Mouse (Mus musculus) kidney, embryonic 14.5 days (tissue): ENCODE data around the gene Kcna3. TPM values are rescaled to one million over a fixed set of nuclear protein-coding genes. Genes with fewer than 3 reads are reported as not detected.

ENCODE experiments used
- ATAC-seq: fragments of 200-750 bp; cut with Nextera tagmentation; 2 replicates; pipeline ENCODE4 v1.8.0; 2017; ENCODE audit warnings: moderate number of reproducible peaks, mild to moderate bottlenecking, moderate TSS enrichment, moderate library complexity; ENCODE audit not compliant: low FRiP score, low TSS enrichment
- H3K27ac ChIP-seq: fragments of 300-500 bp; sonication (generic); 2 replicates; pipeline ENCODE4 v1.5.1; 2014; ENCODE audit warnings: low read depth, mild to moderate bottlenecking, low read length, moderate library complexity, mixed read lengths
- H3K27me3 ChIP-seq: fragments of 300-500 bp; sonication (generic); 2 replicates; pipeline ENCODE4 v1.6.1; 2014; ENCODE audit warnings: mild to moderate bottlenecking, low read length; ENCODE audit not compliant: control insufficient read depth, insufficient read depth
- H3K36me3 ChIP-seq: fragments of 300-500 bp; sonication (generic); 2 replicates; pipeline ENCODE4 v1.6.1; 2014; ENCODE audit warnings: low read length, mixed read lengths; ENCODE audit not compliant: control insufficient read depth, insufficient read depth
- H3K4me1 ChIP-seq: fragments of 300-500 bp; sonication (generic); 2 replicates; pipeline ENCODE4 v1.6.1; 2014; ENCODE audit warnings: low read length, mixed read lengths; ENCODE audit not compliant: control insufficient read depth, insufficient read depth
- H3K4me2 ChIP-seq: fragments of 300-500 bp; sonication (generic); replicated peaks from 2 replicates; pipeline ENCODE4 v1.6.1; 2014; ENCODE audit warnings: low read depth, mild to moderate bottlenecking, low read length
- H3K4me3 ChIP-seq: fragments of 300-500 bp; sonication (generic); 2 replicates; pipeline ENCODE4 v1.5.1; 2014; ENCODE audit warnings: mild to moderate bottlenecking, low read length
- H3K9ac ChIP-seq: fragments of 300-500 bp; sonication (generic); 2 replicates; pipeline ENCODE4 v1.6.1; 2014; ENCODE audit warnings: low read depth, mild to moderate bottlenecking, low read length, moderate library complexity
- H3K9me3 ChIP-seq: fragments of 300-500 bp; sonication (generic); 2 replicates; pipeline ENCODE4 v1.6.1; 2016; ENCODE audit warnings: low read length; ENCODE audit not compliant: control insufficient read depth
- WGBS: fragments of 180-500 bp; shearing (Covaris S2); extraction: QIAGEN DNeasy Blood & Tissue Kit; methylation state at CpG from one replicate; pipeline ENCODE4 v1.1.7; 2014; 5-methylcytosine and 5-hydroxymethylcytosine counted together
- polyA plus RNA-seq: library from polyadenylated mRNA; unstranded; fragments of >200 nt; fragmentation: Nextera tagmentation; extraction: Ambion mirVana; gene quantifications from 2 replicates; pipeline ENCODE4 v1.2.1, GENCODE M21; 2014

Gene Kcna3
- polyA plus RNA-seq, 1 experiment from 2014 or later, result 1.6 TPM

- no peak overlapping the region for H3K27ac ChIP-seq
- H3K4me1 ChIP-seq, result no peaks in the 10 kb centered on the region
- H3K9me3 ChIP-seq, result no peaks in the 10 kb centered on the region
- no peak for ATAC-seq
- WGBS, result 80% methylated on average over 3 of the region's 3 CpGs
- H3K4me2 ChIP-seq, result no peak overlapping the region
- H3K4me3 ChIP-seq, result no peak overlapping the region
- H3K36me3 ChIP-seq, result no peaks in the 10 kb centered on the region
- H3K27me3 ChIP-seq, result peaks cover 5% of the 10 kb centered on the region
- no peak overlapping the region for H3K9ac ChIP-seq
These were observed 4.4 kb downstream of the Kcna3 start for GRCm38 (mm10) chr3:107040408-107040807.

DNA sequence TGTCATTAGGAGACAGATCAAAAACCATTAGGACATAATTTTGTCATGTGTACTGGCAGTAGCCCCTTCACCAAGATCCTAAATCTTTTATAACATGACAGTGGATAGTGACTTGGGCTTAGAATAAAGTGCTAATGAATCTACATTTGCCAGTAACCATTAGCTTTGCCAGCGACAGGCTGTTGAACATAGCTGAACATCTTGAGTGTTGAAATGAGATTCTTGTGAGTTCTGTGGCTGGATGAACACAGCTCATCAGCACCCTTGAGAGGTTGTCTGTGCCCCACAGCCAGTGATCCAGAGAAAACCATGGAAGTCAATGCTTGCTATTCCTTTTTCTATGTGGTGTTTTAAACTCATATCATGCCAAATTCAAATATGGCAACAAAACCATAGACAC lies 5.7 kb downstream of the Kcna3 start:
- H3K4me2 ChIP-seq, result no peak overlapping the region
- H3K4me1 ChIP-seq, result no peaks in the 10 kb centered on the region
- no peak for ATAC-seq
- 76% methylated on average over 1 of the region's 1 CpGs for WGBS
- H3K27ac ChIP-seq, result no peak overlapping the region
- H3K4me3 ChIP-seq, result no peak overlapping the region
- H3K36me3 ChIP-seq, result no peaks in the 10 kb centered on the region
- peaks cover 5% of the 10 kb centered on the region for H3K27me3 ChIP-seq
- no peaks in the 10 kb centered on the region for H3K9me3 ChIP-seq
- no peak overlapping the region for H3K9ac ChIP-seq

- Histone ChIP-seq H3K27ac (no peak overlapping the region), H3K36me3 (no peaks in the 10 kb centered on the region), H3K9me3 (no peaks in the 10 kb centered on the region), H3K4me1 (no peaks in the 10 kb centered on the region), H3K27me3 (no peaks in the 10 kb centered on the region), H3K4me2 (no peak overlapping the region), H3K9ac (no peak overlapping the region), H3K4me3 (no peak overlapping the region)
- ATAC-seq, result no peak
- 97% methylated on average over 1 of the region's 1 CpGs for WGBS
These were observed 25.5 kb downstream of the Kcna3 start for GRCm38 (mm10) chr3:107061468-107061867.

- no peak overlapping the region for H3K4me2 ChIP-seq
- 54% methylated on average over 1 of the region's 1 CpGs for WGBS
- no peaks in the 10 kb centered on the region for H3K36me3 ChIP-seq
- H3K4me1 ChIP-seq, result no peaks in the 10 kb centered on the region
- H3K4me3 ChIP-seq, result no peak overlapping the region
- H3K9ac ChIP-seq, result no peak overlapping the region
- no peak overlapping the region for H3K27ac ChIP-seq
- ATAC-seq, result 0 out of 2 replicates have a peak, but pooled peaks have one; percentile 39
- H3K9me3 ChIP-seq, result no peaks in the 10 kb centered on the region
- no peaks in the 10 kb centered on the region for H3K27me3 ChIP-seq
These were observed 26.8 kb downstream of the Kcna3 start for GRCm38 (mm10) chr3:107062771-107063170.

- no peak overlapping the region for H3K27ac ChIP-seq
- no peak for ATAC-seq
- H3K36me3 ChIP-seq, result no peaks in the 10 kb centered on the region
- H3K9ac ChIP-seq, result no peak overlapping the region
- H3K4me1 ChIP-seq, result no peaks in the 10 kb centered on the region
- no peak overlapping the region for H3K4me2 ChIP-seq
- H3K9me3 ChIP-seq, result no peaks in the 10 kb centered on the region
- H3K4me3 ChIP-seq, result no peak overlapping the region
- H3K27me3 ChIP-seq, result no peaks in the 10 kb centered on the region
- 87% methylated on average over 6 of the region's 6 CpGs for WGBS
These were observed 29.6 kb downstream of the Kcna3 start for GRCm38 (mm10) chr3:107065510-107066095.

- H3K4me2 ChIP-seq, result no peak overlapping the region
- no peaks in the 10 kb centered on the region for H3K36me3 ChIP-seq
- no peak overlapping the region for H3K4me3 ChIP-seq
- H3K27ac ChIP-seq, result no peak overlapping the region
- H3K9ac ChIP-seq, result no peak overlapping the region
- no peaks in the 10 kb centered on the region for H3K27me3 ChIP-seq
- H3K4me1 ChIP-seq, result no peaks in the 10 kb centered on the region
- WGBS, result 86% methylated on average over 7 of the region's 7 CpGs
- no peak for ATAC-seq
- H3K9me3 ChIP-seq, result no peaks in the 10 kb centered on the region
These were observed 30.3 kb downstream of the Kcna3 start for GRCm38 (mm10) chr3:107066165-107066850.

DNA sequence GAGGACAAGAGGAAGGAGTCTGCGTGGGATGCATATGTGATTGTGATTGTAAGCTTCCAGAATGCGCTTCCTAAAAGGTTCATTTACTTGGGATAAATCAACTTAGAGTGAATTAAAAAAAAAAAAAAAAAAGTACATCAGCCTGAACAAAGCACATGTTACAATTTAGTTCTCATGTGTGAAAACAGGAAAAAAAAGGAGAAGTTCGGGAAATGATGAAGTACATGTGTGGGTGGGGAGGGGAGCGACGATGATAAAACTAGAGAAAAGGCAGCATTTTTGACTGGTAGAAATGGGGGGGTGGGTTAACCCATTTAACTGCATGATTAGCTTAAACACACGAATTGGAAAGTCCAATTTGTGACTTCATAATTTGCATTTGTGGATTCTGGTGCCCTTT lies 31.3 kb downstream of the Kcna3 start:
- H3K36me3 ChIP-seq, result no peaks in the 10 kb centered on the region
- 64% methylated on average over 6 of the region's 6 CpGs for WGBS
- H3K27me3 ChIP-seq, result no peaks in the 10 kb centered on the region
- H3K4me1 ChIP-seq, result no peaks in the 10 kb centered on the region
- ATAC-seq, result no peak
- H3K27ac ChIP-seq, result no peak overlapping the region
- no peak overlapping the region for H3K9ac ChIP-seq
- no peak overlapping the region for H3K4me2 ChIP-seq
- no peaks in the 10 kb centered on the region for H3K9me3 ChIP-seq
- H3K4me3 ChIP-seq, result no peak overlapping the region

GRCm38 (mm10) chr3:107073863-107074262 lies 37.9 kb downstream of the Kcna3 start:
- Histone ChIP-seq H3K4me2 (no peak overlapping the region), H3K27ac (no peak overlapping the region), H3K4me3 (no peak overlapping the region), H3K9ac (no peak overlapping the region), H3K36me3 (no peaks in the 10 kb centered on the region), H3K4me1 (no peaks in the 10 kb centered on the region), H3K27me3 (no peaks in the 10 kb centered on the region), H3K9me3 (no peaks in the 10 kb centered on the region)
- WGBS, result 56% methylated on average over 2 of the region's 2 CpGs
- no peak for ATAC-seq

- Histone ChIP-seq H3K27me3 (no peaks in the 10 kb centered on the region), H3K4me2 (no peak overlapping the region), H3K9ac (no peak overlapping the region), H3K9me3 (no peaks in the 10 kb centered on the region), H3K27ac (no peak overlapping the region), H3K4me3 (no peak overlapping the region), H3K36me3 (no peaks in the 10 kb centered on the region), H3K4me1 (no peaks in the 10 kb centered on the region)
- ATAC-seq, result no peak
- 86% methylated on average over 1 of the region's 1 CpGs for WGBS
These were observed 39.7 kb downstream of the Kcna3 start for GRCm38 (mm10) chr3:107075705-107076104.
